Mouse (Mus musculus): ENCODE results near the gene Thrsp. TPM values are rescaled to one million over a fixed set of nuclear protein-coding genes. Genes with fewer than 3 reads are reported as not detected.

Thrsp gene
- polyA plus RNA-seq, 1 experiment from 2014 or later: 0.43 TPM

DNA sequence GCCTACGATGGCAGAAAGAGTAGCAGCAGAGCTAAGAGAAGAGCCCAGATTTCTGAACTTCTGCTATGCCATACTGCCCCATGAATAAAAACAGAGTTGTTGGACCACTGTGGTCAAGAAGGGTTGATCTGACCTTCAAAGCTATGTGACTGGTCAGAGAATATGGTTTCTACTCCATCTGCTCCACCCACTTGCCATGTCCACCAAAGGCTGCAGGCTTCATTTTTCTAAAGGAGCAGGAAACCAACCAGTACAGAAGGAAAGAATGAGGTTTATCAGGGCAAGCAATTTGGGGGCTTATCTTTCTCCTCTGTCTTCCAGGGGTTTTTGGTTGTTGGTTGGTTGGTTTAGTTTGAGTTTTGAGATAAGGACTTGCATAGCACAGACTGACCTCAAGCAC lies 3.5 kb downstream of the Thrsp start:
- WGBS: 100% methylated on average over 1 of the region's 1 CpGs
- no peak overlapping the region for H3K27ac ChIP-seq
- H3K36me3 ChIP-seq: peaks cover 38% of the 10 kb centered on the region
- H3K27me3 ChIP-seq (ENCODE audit: insufficient read depth, poor library complexity, severe bottlenecking): no peaks in the 10 kb centered on the region
- no peak for DNase-seq (ENCODE audit: low spot score)
- no peak overlapping the region for H3K4me3 ChIP-seq
- H3K9me3 ChIP-seq: no peaks in the 10 kb centered on the region
- peaks cover 6% of the 10 kb centered on the region for H3K4me1 ChIP-seq (replicated peaks)

DNA sequence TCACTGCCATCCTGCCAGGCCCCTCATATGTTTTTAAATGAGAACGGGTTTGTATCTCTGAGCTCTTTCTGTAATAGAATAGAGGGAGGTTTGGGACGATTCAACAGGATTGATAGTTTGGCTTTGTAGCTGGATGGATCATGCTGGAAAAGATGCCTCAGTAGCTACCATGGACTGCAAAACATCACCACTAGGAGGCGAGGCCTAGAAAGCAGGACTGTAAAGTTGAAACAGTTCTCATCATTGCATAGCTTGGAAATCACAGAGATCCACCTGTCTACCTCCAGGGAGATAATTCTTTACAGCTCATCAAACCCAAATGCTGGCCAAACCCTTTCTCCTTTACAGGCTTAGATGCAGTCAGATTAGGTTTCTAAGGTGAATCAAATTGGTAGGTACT lies 6.0 kb downstream of the Thrsp start:
- Histone ChIP-seq H3K27me3 (ENCODE audit: insufficient read depth, poor library complexity, severe bottlenecking) (no peaks in the 10 kb centered on the region), H3K27ac (no peak overlapping the region), H3K9me3 (no peaks in the 10 kb centered on the region), H3K36me3 (peaks cover 61% of the 10 kb centered on the region), H3K4me3 (no peak overlapping the region), H3K4me1 (replicated peaks) (no peaks in the 10 kb centered on the region)
- no peak for DNase-seq (ENCODE audit: low spot score)
- 81% methylated on average over 3 of the region's 3 CpGs for WGBS

DNA sequence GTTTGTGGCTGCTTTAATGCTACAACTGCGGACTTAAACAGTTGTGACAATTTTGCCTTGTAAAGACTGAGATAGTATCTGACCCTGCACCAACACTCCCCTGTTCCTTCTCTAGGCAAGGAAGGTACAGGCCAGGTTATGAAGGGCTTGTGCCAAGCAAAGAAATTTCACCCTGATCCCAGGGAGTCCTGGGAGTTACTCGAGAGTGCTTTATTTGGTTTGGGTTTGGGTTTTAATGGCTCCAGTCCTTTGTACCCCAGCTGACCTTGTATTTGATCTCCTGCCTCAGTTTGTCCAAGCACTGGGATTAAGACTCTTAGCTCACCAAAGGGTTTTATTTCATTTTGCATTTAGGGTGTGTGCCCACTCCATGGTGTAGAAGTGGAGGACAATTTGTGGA lies 6.4 kb downstream of the Thrsp start:
- Histone ChIP-seq H3K9me3 (no peaks in the 10 kb centered on the region), H3K36me3 (peaks cover 64% of the 10 kb centered on the region), H3K4me1 (replicated peaks) (no peaks in the 10 kb centered on the region), H3K4me3 (no peak overlapping the region), H3K27me3 (ENCODE audit: insufficient read depth, poor library complexity, severe bottlenecking) (no peaks in the 10 kb centered on the region), H3K27ac (no peak overlapping the region)
- DNase-seq (ENCODE audit: low spot score): no peak
- WGBS: 94% methylated on average over 2 of the region's 2 CpGs

DNA sequence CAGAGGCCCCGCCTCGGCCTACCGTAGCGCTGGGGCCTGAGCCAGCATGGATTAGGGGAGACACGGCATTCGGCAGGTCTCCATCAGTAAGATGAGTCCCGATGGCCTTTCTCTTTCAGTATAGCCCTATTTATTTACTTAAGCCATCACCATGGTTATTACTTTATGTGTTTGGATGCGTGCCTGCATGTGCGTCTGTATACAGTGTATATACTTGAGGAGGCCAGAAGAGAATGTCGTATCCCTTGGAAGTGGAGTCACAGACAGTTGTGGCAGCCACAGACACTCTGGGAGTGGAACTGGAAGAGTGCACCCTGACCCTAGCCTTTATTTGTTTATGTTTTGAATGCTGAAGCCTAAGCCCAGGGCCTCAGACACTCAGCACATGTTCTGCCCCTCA lies 10.4 kb downstream of the Thrsp start:
- Histone ChIP-seq H3K36me3 (peaks cover 78% of the 10 kb centered on the region), H3K27ac (no peak overlapping the region), H3K9me3 (peaks cover 11% of the 10 kb centered on the region), H3K4me3 (no peak overlapping the region), H3K27me3 (ENCODE audit: insufficient read depth, poor library complexity, severe bottlenecking) (no peaks in the 10 kb centered on the region), H3K4me1 (replicated peaks) (no peaks in the 10 kb centered on the region)
- WGBS: 94% methylated on average over 10 of the region's 10 CpGs
- DNase-seq (ENCODE audit: low spot score): no peak

DNA sequence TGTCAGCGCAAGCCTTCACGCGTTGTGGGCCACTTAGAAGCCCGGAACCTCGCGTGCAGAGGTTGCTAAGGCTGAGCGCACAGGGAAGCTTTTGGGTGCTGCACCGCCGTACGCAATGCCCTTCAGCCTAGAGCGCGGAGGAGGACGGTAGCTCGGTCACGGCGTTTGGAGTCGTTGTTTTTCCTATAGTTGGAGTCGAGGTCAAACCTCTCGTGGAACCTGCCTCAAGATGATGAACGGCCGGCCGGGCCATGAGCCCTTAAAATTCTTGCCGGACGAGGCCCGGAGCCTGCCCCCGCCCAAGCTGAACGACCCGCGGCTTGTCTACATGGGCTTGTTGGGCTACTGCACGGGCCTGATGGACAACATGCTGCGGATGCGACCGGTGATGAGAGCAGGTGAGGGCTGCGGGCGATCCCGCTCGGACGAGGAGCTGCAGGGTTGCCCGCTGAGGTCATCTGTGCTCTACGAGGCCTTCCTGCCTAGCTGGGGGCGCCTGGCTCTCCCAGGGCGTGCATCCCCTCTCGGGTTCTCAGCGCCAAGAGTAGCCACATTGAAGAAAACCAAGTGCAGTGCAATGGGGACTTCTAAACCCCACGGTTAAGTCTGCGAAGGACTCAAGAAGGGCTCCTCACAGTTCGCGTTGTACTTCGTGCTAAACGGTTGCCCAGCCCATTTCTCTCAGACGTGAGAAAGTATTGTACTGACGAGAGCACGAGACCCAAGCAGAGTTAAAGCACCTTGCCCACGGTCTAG lies 17.4 kb downstream of the Thrsp start, which contains the start of gene Ndufc2:
TSS of gene Ndufc2 (plus strand) at position 44 of the 756 bp plus-strand sequence.
- Histone ChIP-seq H3K9me3 (peaks cover 11% of the 10 kb centered on the region), H3K27ac (peak within 1 kb of the TSS; percentile 95), H3K4me1 (replicated peaks) (peaks cover 21% of the 10 kb centered on the region), H3K27me3 (ENCODE audit: insufficient read depth, poor library complexity, severe bottlenecking) (no peaks in the 10 kb centered on the region), H3K36me3 (peaks cover 32% of the 10 kb centered on the region), H3K4me3 (peak within 1 kb of the TSS; percentile 94)
- DNase-seq (ENCODE audit: low spot score): peak; percentile 82
- 1% methylated on average over 54 of the region's 54 CpGs for WGBS

DNA sequence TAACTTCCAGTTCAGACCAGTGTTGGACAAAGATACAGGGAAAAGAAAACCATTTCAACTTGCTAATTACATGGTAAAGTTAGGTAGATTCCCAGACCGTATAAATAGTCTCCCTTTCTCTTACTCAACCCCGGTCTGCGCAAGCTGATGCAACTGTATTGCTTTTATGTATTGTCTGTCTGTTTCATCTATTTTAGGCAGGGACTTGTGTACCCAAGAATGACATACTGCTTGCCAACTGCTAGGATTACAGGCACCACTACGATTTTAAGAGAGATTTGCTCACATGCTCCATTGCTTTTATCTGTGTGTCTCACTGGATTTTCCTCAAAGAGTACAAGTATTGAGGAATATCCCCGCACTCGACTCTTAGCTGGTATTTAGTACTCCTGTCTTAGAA lies 18.6 kb downstream of the Thrsp start:
- WGBS: 93% methylated on average over 6 of the region's 6 CpGs

DNA sequence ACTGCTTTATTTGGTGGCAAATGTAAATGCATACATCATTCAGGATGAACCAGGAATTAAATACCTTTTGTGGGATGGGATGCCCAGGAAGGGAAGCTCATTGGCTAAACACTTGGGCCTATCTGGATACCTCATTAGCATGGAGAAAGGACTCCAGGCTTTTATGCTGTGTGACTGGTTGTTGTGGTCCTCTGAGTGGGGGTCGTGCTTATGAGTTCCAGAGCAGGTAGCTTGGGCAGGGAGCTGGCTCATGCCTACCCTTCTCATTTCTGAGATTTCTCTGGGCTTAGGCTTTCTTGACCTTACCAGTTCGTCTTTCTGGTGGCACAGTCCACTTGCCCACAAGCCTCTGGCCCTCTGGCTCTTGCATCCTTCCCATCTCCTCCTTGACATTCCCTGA lies 23.2 kb downstream of the Thrsp start:
- no peak for DNase-seq (ENCODE audit: low spot score)
- H3K27me3 ChIP-seq (ENCODE audit: insufficient read depth, poor library complexity, severe bottlenecking): no peaks in the 10 kb centered on the region
- no peak overlapping the region for H3K27ac ChIP-seq
- no peaks in the 10 kb centered on the region for H3K9me3 ChIP-seq
- WGBS: 89% methylated on average over 2 of the region's 2 CpGs
- H3K4me3 ChIP-seq: no peak overlapping the region
- H3K4me1 ChIP-seq (replicated peaks): peaks cover under 1% of the 10 kb centered on the region; the same call in 1 of the 2 replicates
- H3K36me3 ChIP-seq: peaks cover 46% of the 10 kb centered on the region

More for the DNA sequence above, 18.6 kb downstream of the Thrsp start:
- H3K27ac ChIP-seq: no peak overlapping the region
- H3K36me3 ChIP-seq: peaks cover 27% of the 10 kb centered on the region
- H3K27me3 ChIP-seq (ENCODE audit: insufficient read depth, poor library complexity, severe bottlenecking): no peaks in the 10 kb centered on the region
- no peak overlapping the region for H3K4me3 ChIP-seq
- no peak for DNase-seq (ENCODE audit: low spot score)
- H3K4me1 ChIP-seq (replicated peaks): peaks cover 21% of the 10 kb centered on the region
- H3K9me3 ChIP-seq: peaks cover 11% of the 10 kb centered on the region

DNA sequence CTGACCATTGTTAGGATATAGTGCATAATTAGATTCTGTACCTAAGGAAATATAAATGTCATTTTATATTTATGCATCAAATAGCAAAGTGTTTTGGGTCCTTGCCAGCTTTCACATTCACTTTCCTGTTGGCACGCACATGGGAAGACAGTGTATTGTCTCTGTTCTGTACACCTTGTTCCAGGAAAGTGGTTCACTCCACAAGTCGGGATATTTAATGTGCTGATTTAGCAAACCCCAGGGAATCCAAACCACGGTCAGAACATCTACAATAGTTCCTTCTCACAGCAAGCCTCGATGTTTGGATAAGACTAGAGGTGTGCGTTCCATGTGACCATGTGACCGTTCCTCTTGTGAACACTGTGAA lies 25.5 kb downstream of the Thrsp start:
- no peak for DNase-seq (ENCODE audit: low spot score)
- WGBS: 92% methylated on average over 6 of the region's 6 CpGs
- Histone ChIP-seq H3K27ac (no peak overlapping the region), H3K36me3 (peaks cover 70% of the 10 kb centered on the region), H3K4me1 (replicated peaks) (no peaks in the 10 kb centered on the region), H3K9me3 (no peaks in the 10 kb centered on the region), H3K4me3 (no peak overlapping the region), H3K27me3 (ENCODE audit: insufficient read depth, poor library complexity, severe bottlenecking) (no peaks in the 10 kb centered on the region)

DNA sequence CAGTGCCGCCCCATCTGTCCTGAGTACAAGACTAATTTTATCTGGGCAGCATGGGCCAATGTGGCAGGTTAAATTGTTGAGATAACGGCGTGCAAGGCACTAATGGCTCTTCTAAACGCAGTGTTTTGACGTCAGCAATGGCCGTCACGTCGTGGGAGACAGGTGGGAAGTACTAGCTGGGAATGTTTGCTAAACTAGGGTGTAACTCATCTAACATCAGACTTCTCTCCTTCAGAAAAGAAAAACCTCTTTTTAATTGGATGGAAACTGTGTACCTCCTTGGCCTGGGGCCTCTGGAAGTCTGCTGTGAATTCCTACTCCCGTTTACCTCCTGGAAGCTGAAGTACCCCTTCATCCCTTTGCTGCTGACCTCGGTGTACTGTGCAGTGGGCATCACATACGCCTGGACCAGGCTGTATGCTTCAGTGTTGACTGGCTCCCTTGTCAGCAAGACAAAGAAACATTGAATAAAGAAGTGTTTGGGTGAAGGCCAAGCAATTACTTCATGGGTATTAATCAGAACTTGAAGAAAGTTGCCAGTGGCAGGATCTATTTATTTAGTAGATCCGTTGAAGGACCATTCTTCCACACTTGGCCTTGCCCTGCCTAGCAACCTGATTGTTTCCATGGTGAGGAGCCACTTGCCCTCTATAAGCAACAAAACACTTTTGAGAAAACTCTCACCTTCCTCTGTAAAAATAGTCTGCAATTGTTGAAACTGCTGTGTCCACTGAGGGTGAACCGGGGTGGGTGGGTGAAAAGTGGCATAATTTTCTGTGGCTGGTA lies 26.0 kb downstream of the Thrsp start:
- H3K36me3 ChIP-seq: peaks cover 75% of the 10 kb centered on the region
- H3K4me3 ChIP-seq: no peak overlapping the region
- WGBS: 91% methylated on average over 13 of the region's 13 CpGs
- H3K27ac ChIP-seq: no peak overlapping the region
- DNase-seq (ENCODE audit: low spot score): no peak
- no peaks in the 10 kb centered on the region for H3K9me3 ChIP-seq
- no peaks in the 10 kb centered on the region for H3K4me1 ChIP-seq (replicated peaks)
- no peaks in the 10 kb centered on the region for H3K27me3 ChIP-seq (ENCODE audit: insufficient read depth, poor library complexity, severe bottlenecking)

DNA sequence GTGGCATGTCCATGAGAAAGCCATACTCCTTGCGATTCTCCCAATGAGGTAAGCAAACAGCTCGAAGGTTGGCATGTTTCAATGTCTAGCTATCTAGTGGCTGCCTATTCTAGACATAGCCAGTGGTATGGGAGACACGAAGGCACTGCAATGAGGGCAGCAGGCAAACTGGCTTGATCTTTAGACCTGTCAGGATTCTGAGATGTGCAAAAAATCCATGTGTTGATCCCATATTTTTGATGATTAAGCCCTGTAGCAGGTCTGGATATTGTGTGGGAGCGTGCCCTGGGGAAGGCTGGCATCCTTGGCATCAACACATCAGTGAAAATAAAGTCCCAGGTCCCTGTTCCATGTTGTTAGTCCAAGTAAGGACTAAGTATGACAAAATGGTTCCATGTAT lies 29.0 kb downstream of the Thrsp start:
- no peak for DNase-seq (ENCODE audit: low spot score)
- WGBS: 95% methylated on average over 4 of the region's 4 CpGs
- Histone ChIP-seq H3K36me3 (peaks cover 100% of the 10 kb centered on the region), H3K27me3 (ENCODE audit: insufficient read depth, poor library complexity, severe bottlenecking) (no peaks in the 10 kb centered on the region), H3K4me3 (no peak overlapping the region), H3K4me1 (replicated peaks) (no peaks in the 10 kb centered on the region), H3K9me3 (no peaks in the 10 kb centered on the region), H3K27ac (no peak overlapping the region)

DNA sequence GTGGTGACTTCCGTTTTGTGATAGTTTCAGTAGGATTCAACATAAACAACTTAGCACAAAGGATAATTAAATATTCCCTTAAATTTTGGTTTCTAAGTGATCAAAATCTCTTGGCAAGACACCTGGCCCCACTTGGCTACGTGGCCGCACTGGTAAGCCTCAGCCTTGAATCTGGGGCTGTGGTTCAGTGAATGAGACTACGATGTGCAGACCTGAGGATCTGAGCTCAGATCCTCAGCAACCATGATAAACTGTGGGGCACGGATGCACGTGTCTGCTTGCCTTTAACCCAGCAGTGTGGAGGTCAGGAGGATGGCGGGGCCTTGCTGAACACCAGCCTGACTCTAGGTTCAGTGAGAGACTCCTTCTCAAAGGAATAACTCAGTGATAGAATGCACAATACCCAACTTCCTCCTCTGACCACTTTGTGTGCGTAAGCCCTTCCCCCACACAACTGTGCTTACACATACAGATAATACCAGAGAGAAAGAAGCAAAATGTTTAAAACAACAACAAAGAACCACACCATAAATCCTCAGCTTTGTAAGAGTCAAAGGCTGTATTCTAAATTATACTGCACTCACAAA lies 29.9 kb downstream of the Thrsp start:
- Histone ChIP-seq H3K9me3 (no peaks in the 10 kb centered on the region), H3K36me3 (peaks cover 100% of the 10 kb centered on the region), H3K27ac (no peak overlapping the region), H3K4me3 (no peak overlapping the region), H3K27me3 (ENCODE audit: insufficient read depth, poor library complexity, severe bottlenecking) (no peaks in the 10 kb centered on the region), H3K4me1 (replicated peaks) (no peaks in the 10 kb centered on the region)
- DNase-seq (ENCODE audit: low spot score): no peak
- 97% methylated on average over 8 of the region's 8 CpGs for WGBS

DNA sequence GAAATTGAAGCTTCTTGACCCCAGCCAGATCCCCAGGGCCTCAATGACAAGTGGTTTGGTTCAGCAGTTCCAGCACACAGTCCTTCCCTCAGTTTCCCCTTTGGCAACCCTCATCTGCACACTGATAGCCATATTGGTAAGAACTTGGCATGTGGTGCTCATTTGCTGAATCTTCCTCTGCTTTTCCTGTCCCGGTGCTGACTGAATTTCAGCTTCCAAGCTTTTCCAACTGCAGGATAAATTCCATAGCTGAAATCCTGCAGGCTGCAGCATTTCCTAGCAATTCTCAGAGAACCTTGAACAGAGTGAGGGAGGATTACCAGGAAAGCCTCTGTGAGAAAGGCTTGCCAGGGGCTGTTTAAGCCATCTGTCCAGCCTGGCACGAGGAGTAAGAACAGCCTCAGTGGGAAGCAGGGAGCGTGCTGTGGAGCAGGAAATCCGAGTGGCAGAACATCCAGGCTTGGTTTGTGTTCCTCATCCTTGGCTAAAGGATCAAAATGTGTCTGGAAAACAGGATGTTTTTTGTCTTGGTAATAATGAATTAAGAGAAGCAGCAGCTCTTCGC lies 30.6 kb downstream of the Thrsp start:
- H3K27me3 ChIP-seq (ENCODE audit: insufficient read depth, poor library complexity, severe bottlenecking): no peaks in the 10 kb centered on the region
- WGBS: 92% methylated on average over 5 of the region's 5 CpGs
- no peak for DNase-seq (ENCODE audit: low spot score)
- no peaks in the 10 kb centered on the region for H3K4me1 ChIP-seq (replicated peaks)
- H3K36me3 ChIP-seq: peaks cover 100% of the 10 kb centered on the region
- no peak overlapping the region for H3K4me3 ChIP-seq
- no peaks in the 10 kb centered on the region for H3K9me3 ChIP-seq
- H3K27ac ChIP-seq: no peak overlapping the region
